Mouse (Mus musculus) midbrain, embryonic 12.5 days (tissue): Measurements from ENCODE around the gene Ciita. TPM values are rescaled to one million over a fixed set of nuclear protein-coding genes. Genes with fewer than 3 reads are reported as not detected.

ENCODE experiments used
- ATAC-seq: fragments of 200-750 bp; cut with Nextera tagmentation; 2 replicates; pipeline ENCODE4 v1.8.0; 2017; ENCODE audit warnings: low read depth, moderate TSS enrichment, moderate library complexity; ENCODE audit not compliant: low FRiP score
- H3K27ac ChIP-seq: fragments of 300-500 bp; sonication (generic); replicated peaks from 2 replicates; pipeline ENCODE4 v1.5.1; 2016; ENCODE audit warnings: mild to moderate bottlenecking
- H3K27me3 ChIP-seq: fragments of 300-500 bp; sonication (generic); 2 replicates; pipeline ENCODE4 v1.6.1; 2016; ENCODE audit warnings: mild to moderate bottlenecking
- H3K36me3 ChIP-seq: fragments of 300-500 bp; sonication (generic); 2 replicates; pipeline ENCODE4 v1.6.1; 2016
- H3K4me1 ChIP-seq: fragments of 300-500 bp; sonication (generic); 2 replicates; pipeline ENCODE4 v1.6.1; 2016
- H3K4me2 ChIP-seq: fragments of 300-500 bp; sonication (generic); replicated peaks from 2 replicates; pipeline ENCODE4 v1.6.1; 2016; ENCODE audit warnings: mild to moderate bottlenecking, moderate library complexity
- H3K4me3 ChIP-seq: fragments of 300-500 bp; sonication (generic); 2 replicates; pipeline ENCODE4 v1.5.1; 2016; ENCODE audit warnings: mild to moderate bottlenecking
- H3K9ac ChIP-seq: fragments of 300-500 bp; sonication (generic); replicated peaks from 2 replicates; pipeline ENCODE4 v1.6.1; 2016; ENCODE audit warnings: mild to moderate bottlenecking, moderate library complexity
- H3K9me3 ChIP-seq: fragments of 300-500 bp; sonication (generic); 2 replicates; pipeline ENCODE4 v1.6.1; 2016; ENCODE audit warnings: mild to moderate bottlenecking
- WGBS: fragments of 180-500 bp; shearing (Covaris S2); methylation state at CpG from one replicate; pipeline ENCODE4 v1.1.7; 2016; 5-methylcytosine and 5-hydroxymethylcytosine counted together
- polyA plus RNA-seq: library from polyadenylated mRNA; unstranded; fragments of >200 nt; fragmentation: Nextera tagmentation; extraction: Ambion mirVana; gene quantifications from 2 replicates; pipeline ENCODE4 v1.2.1, GENCODE M21; 2016

The Ciita gene
- polyA plus RNA-seq, 1 experiment from 2014 or later = 0.46 TPM

DNA sequence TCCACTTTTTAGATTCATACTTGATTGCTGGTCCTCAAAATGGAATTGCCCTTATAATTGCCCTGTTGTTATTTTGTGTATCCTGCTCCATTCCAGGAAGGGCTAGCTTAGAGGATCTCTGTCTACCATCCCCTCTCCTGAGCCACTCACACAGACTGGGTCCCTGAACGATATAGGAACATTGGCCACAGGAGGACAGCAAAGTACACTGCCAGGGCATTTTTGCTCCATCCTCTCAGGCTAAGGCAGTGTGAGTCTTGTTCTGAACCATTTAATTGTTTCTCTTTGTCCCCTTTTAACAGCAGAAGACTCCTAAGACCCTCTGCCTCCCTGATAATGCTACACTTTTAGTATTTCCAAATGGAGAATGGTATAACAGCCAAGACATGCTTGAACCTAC is 90.8 kb downstream of the Ciita start:
- Histone ChIP-seq H3K4me3 (no peak overlapping the region), H3K27me3 (no peaks in the 10 kb centered on the region), H3K27ac (no peak overlapping the region), H3K9ac (no peak overlapping the region), H3K36me3 (peaks cover 42% of the 10 kb centered on the region), H3K4me1 (no peaks in the 10 kb centered on the region), H3K4me2 (no peak overlapping the region), H3K9me3 (no peaks in the 10 kb centered on the region)
- no peak for ATAC-seq
- 76% methylated on average over 1 of the region's 1 CpGs for WGBS

- Histone ChIP-seq H3K4me3 (no peak overlapping the region), H3K27me3 (no peaks in the 10 kb centered on the region), H3K4me2 (no peak overlapping the region), H3K4me1 (no peaks in the 10 kb centered on the region), H3K9ac (no peak overlapping the region), H3K27ac (no peak overlapping the region), H3K9me3 (no peaks in the 10 kb centered on the region), H3K36me3 (peaks cover 53% of the 10 kb centered on the region)
- 58% methylated on average over 2 of the region's 2 CpGs for WGBS
- no peak for ATAC-seq
Observed at GRCm38 (mm10) chr16:10571820-10572219, 92.0 kb downstream of the Ciita start.

GRCm38 (mm10) chr16:10574936-10575335 is 95.1 kb downstream of the Ciita start:
- H3K9ac ChIP-seq = no peak overlapping the region
- H3K4me1 ChIP-seq = no peaks in the 10 kb centered on the region
- no peak overlapping the region for H3K27ac ChIP-seq
- WGBS = 81% methylated on average over 2 of the region's 2 CpGs
- H3K4me2 ChIP-seq = no peak overlapping the region
- H3K27me3 ChIP-seq = no peaks in the 10 kb centered on the region
- H3K4me3 ChIP-seq = no peak overlapping the region
- no peaks in the 10 kb centered on the region for H3K9me3 ChIP-seq
- ATAC-seq = no peak
- peaks cover 68% of the 10 kb centered on the region for H3K36me3 ChIP-seq

- ATAC-seq = no peak
- H3K27ac ChIP-seq = no peak overlapping the region
- no peak overlapping the region for H3K4me2 ChIP-seq
- no peaks in the 10 kb centered on the region for H3K27me3 ChIP-seq
- 85% methylated on average over 4 of the region's 4 CpGs for WGBS
- no peaks in the 10 kb centered on the region for H3K4me1 ChIP-seq
- H3K9me3 ChIP-seq = no peaks in the 10 kb centered on the region
- H3K9ac ChIP-seq = no peak overlapping the region
- H3K4me3 ChIP-seq = no peak overlapping the region
- peaks cover 73% of the 10 kb centered on the region for H3K36me3 ChIP-seq
Observed at GRCm38 (mm10) chr16:10575915-10576314, 96.1 kb downstream of the Ciita start.

DNA sequence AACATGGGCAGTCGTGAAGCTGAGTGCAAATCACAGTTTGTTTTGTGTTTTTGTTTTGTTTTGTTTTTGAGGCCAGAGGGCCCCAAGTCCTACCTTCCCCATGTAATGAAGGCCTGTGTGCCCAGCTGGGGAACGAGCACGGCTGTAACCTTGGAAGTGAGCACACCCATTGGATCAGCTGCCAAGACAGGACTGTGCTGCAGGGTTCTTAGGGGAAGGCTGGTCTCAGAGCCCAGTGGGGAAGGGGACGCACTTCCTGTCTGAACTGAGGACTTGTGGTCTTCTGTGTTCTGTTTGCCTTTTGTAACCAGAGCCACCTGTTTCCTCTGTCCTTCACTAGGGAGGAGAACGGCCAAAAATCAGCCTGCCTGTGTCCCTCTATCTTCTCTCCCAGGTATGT is 97.7 kb downstream of the Ciita start:
- H3K27ac ChIP-seq = no peak overlapping the region
- no peak overlapping the region for H3K4me2 ChIP-seq
- H3K4me3 ChIP-seq = no peak overlapping the region
- H3K9ac ChIP-seq = no peak overlapping the region
- H3K4me1 ChIP-seq = no peaks in the 10 kb centered on the region
- H3K27me3 ChIP-seq = no peaks in the 10 kb centered on the region
- ATAC-seq = no peak
- 83% methylated on average over 5 of the region's 5 CpGs for WGBS
- H3K36me3 ChIP-seq = peaks cover 76% of the 10 kb centered on the region
- no peaks in the 10 kb centered on the region for H3K9me3 ChIP-seq

Other genes starting within 250 kb of the Ciita start
- 2.9 and 4.4 TPM in 2 replicates for gene Emp2, start 166.1 kb upstream of the Ciita start, polyA plus RNA-seq
- gene Tekt5, start 84.6 kb upstream of the Ciita start, polyA plus RNA-seq = 0.22 TPM in 1 of 2 replicates, not detected in the other
- gene Nubp1, start 68.1 kb upstream of the Ciita start, polyA plus RNA-seq = 53.4 and 61.7 TPM in 2 replicates
- gene Tvp23a, start 32.7 kb upstream of the Ciita start, polyA plus RNA-seq = 35.5 and 35.6 TPM in 2 replicates
- gene Dexi, start 63.0 kb downstream of the Ciita start, polyA plus RNA-seq = 25.6 and 26.2 TPM in 2 replicates
- 51.0 and 51.6 TPM in 2 replicates for gene Clec16a, start 65.3 kb downstream of the Ciita start, polyA plus RNA-seq